Mouse (Mus musculus) spleen, adult 2 months (tissue): ENCODE results near the gene Cep164.

ENCODE experiments used
- CTCF ChIP-seq: fragments of 200-500 bp; IDR thresholded peaks from 2 replicates; pipeline ENCODE4 v1.5.1; 2011; ENCODE audit warnings: mild to moderate bottlenecking, inconsistent platforms; ENCODE audit not compliant: insufficient read depth, insufficient read length, insufficient replicate concordance; ENCODE audit errors: extremely low read depth
- POLR2A ChIP-seq: fragments of 200-500 bp; IDR thresholded peaks from 2 replicates; pipeline ENCODE4 v1.6.1; 2011; ENCODE audit warnings: low read depth, low read length, inconsistent platforms

- TF ChIP-seq CTCF (no peak), POLR2A (no peak)
Measured at GRCm38 (mm10) chr9:45769596-45769995, 58.9 kb downstream of the Cep164 start.
